Mouse (Mus musculus) erythroblast, embryonic 14.5 days (primary cell): ENCODE results near the gene Olfr1243. TPM values are rescaled to one million over a fixed set of nuclear protein-coding genes. Genes with fewer than 3 reads are reported as not detected.
"Not testable (repeated sequence)": the region's sequence is repeated elsewhere in the genome, so short reads cannot be mapped to it uniquely, and the experiment has no call there.

Source experiments
- H3K27me3 ChIP-seq: 2 replicates; pipeline ENCODE4 v1.6.1; 2012; ENCODE audit warnings: inconsistent platforms; ENCODE audit not compliant: control insufficient read depth
- H3K36me3 ChIP-seq: 2 replicates; pipeline ENCODE4 v1.6.1; 2012; ENCODE audit warnings: mild to moderate bottlenecking, inconsistent platforms; ENCODE audit not compliant: control insufficient read depth
- H3K4me1 ChIP-seq: 2 replicates; pipeline ENCODE4 v1.6.1; 2012; ENCODE audit warnings: inconsistent platforms; ENCODE audit not compliant: control insufficient read depth
- H3K4me3 ChIP-seq: replicated peaks from 2 replicates; pipeline ENCODE3; 2012; ENCODE audit warnings: moderate library complexity, mild to moderate bottlenecking, inconsistent platforms
- H3K9me3 ChIP-seq: 2 replicates; pipeline ENCODE4 v1.6.1; 2012; ENCODE audit warnings: low read length, inconsistent platforms, mixed read lengths; ENCODE audit not compliant: control insufficient read depth
- GATA1 ChIP-seq: IDR thresholded peaks from 2 replicates; pipeline ENCODE4 v1.6.1; 2012; ENCODE audit warnings: low read length, inconsistent platforms, mixed read lengths
- TAL1 ChIP-seq: IDR thresholded peaks from 3 replicates; pipeline ENCODE4 v1.6.1; 2012; ENCODE audit warnings: low read length, inconsistent platforms, mixed read lengths
- polyA plus RNA-seq: library from polyadenylated mRNA; stranded (reverse); fragments of >175 nt; gene quantifications from 2 replicates; pipeline ENCODE4 v1.2.3, GENCODE M21; 2012

Gene Olfr1243
- not detected in 2 replicates for polyA plus RNA-seq

DNA sequence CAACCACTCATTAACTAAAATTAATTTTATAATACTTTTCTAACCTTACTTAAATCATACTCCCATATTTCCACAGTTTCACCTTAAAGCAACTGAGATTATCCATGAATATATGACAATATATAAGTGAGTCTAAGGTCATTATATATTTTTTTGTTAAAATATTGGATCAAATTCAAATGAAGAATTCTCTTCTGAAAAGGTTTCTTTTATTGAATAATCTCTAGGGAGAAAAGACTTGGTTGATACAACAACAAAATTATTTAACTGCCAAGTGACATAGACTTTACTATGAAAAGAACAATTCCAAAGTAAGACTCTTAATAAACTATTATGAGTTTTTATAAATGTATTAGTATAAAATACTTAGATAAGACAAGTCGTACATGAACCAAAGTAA lies at the start of gene Olfr1243:
Gene Olfr1243 (minus strand): TSS at position 101 of the 400 bp plus-strand sequence.
- no peaks in the 10 kb centered on the region for H3K27me3 ChIP-seq
- H3K36me3 ChIP-seq: no peaks in the 10 kb centered on the region
- H3K4me1 ChIP-seq: no peaks in the 10 kb centered on the region
- H3K9me3 ChIP-seq: peaks cover 2% of the 10 kb centered on the region; the same call in 1 of the 2 replicates
- no peak within 1 kb of the TSS for H3K4me3 ChIP-seq
- TF ChIP-seq GATA1 (no peak), TAL1 (no peak)

DNA sequence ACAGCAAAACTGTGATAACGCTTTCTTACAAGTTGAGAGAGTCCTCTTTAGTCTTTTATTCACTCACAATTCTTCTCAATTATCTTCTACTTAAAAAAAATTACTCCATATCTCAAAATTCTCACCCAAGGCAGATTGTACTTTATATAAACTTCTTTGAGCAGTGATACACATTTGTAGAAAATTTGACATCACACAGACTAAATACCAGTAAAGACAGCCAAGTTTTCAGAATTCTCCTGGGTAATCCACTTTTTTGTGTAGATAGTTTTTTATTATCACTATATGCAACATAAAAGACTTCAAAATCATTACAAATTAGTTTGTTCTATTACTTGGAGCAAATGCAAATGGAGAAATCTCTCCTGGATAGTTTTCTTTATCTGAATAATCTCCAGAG lies 47.1 kb upstream of the Olfr1243 start, which contains the start of gene Olfr1245:
Gene Olfr1245 (minus strand): TSS at position 101 of the 400 bp plus-strand sequence.
- Histone ChIP-seq H3K36me3 (no peaks in the 10 kb centered on the region), H3K4me1 (no peaks in the 10 kb centered on the region), H3K9me3 (no peaks in the 10 kb centered on the region), H3K4me3 (no peak within 1 kb of the TSS), H3K27me3 (no peaks in the 10 kb centered on the region)
- TF ChIP-seq GATA1 (no peak), TAL1 (no peak)

DNA sequence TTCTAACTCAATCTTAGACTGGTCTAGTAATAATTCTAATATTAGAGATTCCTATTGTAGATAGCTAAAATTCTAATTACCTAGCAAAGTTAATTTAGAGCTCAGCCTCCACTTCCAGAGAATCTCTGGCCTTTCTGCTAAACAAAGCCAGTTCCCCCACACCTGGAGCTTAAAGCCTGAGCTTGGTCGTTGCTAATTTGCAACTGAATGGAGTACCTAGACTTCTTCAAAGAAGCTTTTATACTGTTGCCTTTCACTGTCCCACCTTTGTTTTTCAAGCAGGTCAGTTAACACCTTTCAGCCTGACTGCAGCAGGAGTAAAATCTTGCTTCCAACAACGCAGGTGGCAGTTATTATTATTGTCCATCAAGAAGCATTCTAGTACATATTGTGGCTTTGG lies 31.4 kb upstream of the Olfr1243 start:
- not testable (repeated sequence) for H3K4me3 ChIP-seq, H3K36me3 ChIP-seq, H3K27me3 ChIP-seq, H3K9me3 ChIP-seq, H3K4me1 ChIP-seq

DNA sequence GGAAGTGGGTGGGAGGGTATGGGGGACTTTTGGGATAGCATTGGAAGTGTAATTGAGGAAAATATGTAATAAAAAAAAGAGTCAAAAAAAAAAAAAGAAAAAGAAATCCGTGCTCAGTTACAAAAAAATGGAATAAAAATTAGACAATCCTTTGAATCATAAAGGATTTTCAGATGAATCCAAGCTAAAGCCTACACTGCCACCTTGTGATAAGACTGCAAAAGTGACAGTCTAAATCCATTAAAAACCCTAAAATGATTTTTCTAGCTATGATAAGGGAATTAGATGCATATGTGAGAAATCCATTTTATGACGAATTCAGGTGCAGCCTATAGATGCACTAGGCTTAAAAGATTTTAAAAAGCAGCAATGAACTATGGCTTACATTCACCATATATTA lies 13.2 kb upstream of the Olfr1243 start:
- Histone ChIP-seq H3K4me1 (no peaks in the 10 kb centered on the region), H3K4me3 (no peak overlapping the region), H3K9me3 (peaks cover 9% of the 10 kb centered on the region; the same call in 1 of the 2 replicates), H3K27me3 (no peaks in the 10 kb centered on the region), H3K36me3 (no peaks in the 10 kb centered on the region)
- no peak for TF ChIP-seq GATA1
- TF ChIP-seq TAL1: no peak

DNA sequence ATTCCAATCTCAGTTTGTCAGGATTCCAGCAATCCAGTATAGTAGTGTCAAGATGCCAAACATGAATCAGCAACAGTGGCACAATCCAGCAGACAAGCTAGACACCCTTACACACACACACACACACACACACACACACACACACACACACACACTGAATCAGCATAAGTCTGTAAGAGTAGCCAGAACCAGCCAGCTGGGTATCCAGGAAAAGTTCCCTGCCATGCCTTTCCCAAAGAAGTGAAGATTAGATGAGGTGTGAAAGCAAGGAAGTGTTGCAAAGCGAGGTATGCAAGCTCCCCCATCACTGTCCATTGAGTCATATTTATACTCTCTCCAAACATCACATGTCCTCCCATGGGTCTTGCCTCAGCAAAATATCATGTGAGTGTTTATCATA lies 8.6 kb upstream of the Olfr1243 start:
- no peak overlapping the region for H3K4me3 ChIP-seq
- peaks cover 4% of the 10 kb centered on the region; the same call in 1 of the 2 replicates for H3K9me3 ChIP-seq
- no peaks in the 10 kb centered on the region for H3K36me3 ChIP-seq
- no peaks in the 10 kb centered on the region for H3K27me3 ChIP-seq
- TF ChIP-seq TAL1: no peak
- no peak for TF ChIP-seq GATA1
- no peaks in the 10 kb centered on the region for H3K4me1 ChIP-seq

DNA sequence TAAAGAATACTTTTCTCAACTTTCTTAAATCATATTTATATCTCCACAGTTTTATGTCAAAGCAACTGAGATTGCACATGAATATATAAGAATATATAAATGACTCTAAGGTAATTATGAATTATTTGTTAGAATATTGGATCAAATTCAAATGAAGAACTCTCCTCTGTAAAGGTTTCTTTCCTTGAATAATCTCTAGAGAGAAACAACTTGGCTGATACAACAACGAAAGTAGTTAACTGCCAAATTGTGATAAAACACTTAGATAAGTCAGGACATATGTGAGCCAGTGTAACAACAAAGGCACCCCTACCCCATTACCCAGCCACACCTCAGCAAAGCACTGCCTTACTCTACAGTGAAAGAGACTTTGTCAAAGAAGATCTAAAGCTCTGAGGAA lies 33.1 kb downstream of the Olfr1243 start, which contains the start of gene Olfr1242:
Gene Olfr1242 (minus strand): TSS at position 101 of the 400 bp plus-strand sequence.
- no peak for TF ChIP-seq GATA1
- no peak for TF ChIP-seq TAL1
- no peak within 1 kb of the TSS for H3K4me3 ChIP-seq

DNA sequence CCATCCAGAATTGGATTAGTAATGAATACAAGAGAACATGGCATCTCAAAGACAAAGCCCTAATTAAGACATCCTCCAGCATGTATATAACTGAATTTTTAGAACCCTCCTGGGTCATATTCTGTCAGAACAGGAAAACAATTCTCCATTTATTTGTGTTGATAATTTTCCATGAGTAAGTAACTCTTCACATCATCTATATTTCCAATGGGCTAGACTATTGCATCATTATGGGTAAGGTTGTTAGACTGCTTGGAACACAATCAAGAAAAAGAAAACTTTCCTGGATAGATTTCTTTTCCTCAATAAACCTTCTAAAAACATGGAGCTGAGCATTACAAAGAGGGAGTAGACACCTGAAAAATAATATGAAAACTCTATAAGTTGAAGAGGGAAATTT lies 44.3 kb downstream of the Olfr1243 start, which contains the start of gene Olfr1241:
Gene Olfr1241 (minus strand): TSS at position 101 of the 400 bp plus-strand sequence.
- TF ChIP-seq TAL1 (no peak), GATA1 (no peak)
- no peaks in the 10 kb centered on the region for H3K36me3 ChIP-seq
- no peaks in the 10 kb centered on the region for H3K27me3 ChIP-seq
- H3K4me3 ChIP-seq: no peak within 1 kb of the TSS
- H3K9me3 ChIP-seq: peaks cover 5% of the 10 kb centered on the region; the same call in 1 of the 2 replicates
- H3K4me1 ChIP-seq: no peaks in the 10 kb centered on the region

More for the DNA sequence above, 33.1 kb downstream of the Olfr1243 start, which contains the start of gene Olfr1242:
- no peaks in the 10 kb centered on the region for H3K27me3 ChIP-seq
- no peaks in the 10 kb centered on the region for H3K36me3 ChIP-seq
- H3K9me3 ChIP-seq: no peaks in the 10 kb centered on the region
- H3K4me1 ChIP-seq: no peaks in the 10 kb centered on the region

Other genes with a start within 250 kb of the Olfr1243 start
- not detected in 2 replicates for gene Olfr1229, start 243.5 kb downstream of the Olfr1243 start, polyA plus RNA-seq
- gene Olfr1230, start 234.2 kb downstream of the Olfr1243 start, polyA plus RNA-seq: not detected in 2 replicates
- not detected in 2 replicates for gene Olfr1231, start 224.4 kb downstream of the Olfr1243 start, polyA plus RNA-seq
- gene Olfr1232, start 201.8 kb downstream of the Olfr1243 start, polyA plus RNA-seq: not detected in 2 replicates
- not detected in 2 replicates for gene Olfr1233, start 189.1 kb downstream of the Olfr1243 start, polyA plus RNA-seq
- not detected in 2 replicates for gene Olfr1234, start 166.6 kb downstream of the Olfr1243 start, polyA plus RNA-seq
- not detected in 2 replicates for gene Olfr1238, start 121.8 kb downstream of the Olfr1243 start, polyA plus RNA-seq
- not detected in 2 replicates for gene Olfr1239, start 111.1 kb downstream of the Olfr1243 start, polyA plus RNA-seq
- gene Olfr1240, start 88.5 kb downstream of the Olfr1243 start, polyA plus RNA-seq: not detected in 2 replicates
- gene Olfr1241, start 44.4 kb downstream of the Olfr1243 start, polyA plus RNA-seq: not detected in 2 replicates
- not detected in 2 replicates for gene Olfr1242, start 33.2 kb downstream of the Olfr1243 start, polyA plus RNA-seq
- not detected in 2 replicates for gene Olfr1245, start 47.0 kb upstream of the Olfr1243 start, polyA plus RNA-seq
- not detected in 2 replicates for gene Olfr1246, start 61.7 kb upstream of the Olfr1243 start, polyA plus RNA-seq
- gene Olfr1247, start 82.6 kb upstream of the Olfr1243 start, polyA plus RNA-seq: 0.01 TPM in 1 of 2 replicates, not detected in the other
- not detected in 2 replicates for gene Olfr1248, start 86.8 kb upstream of the Olfr1243 start, polyA plus RNA-seq
- gene Olfr1249, start 103.5 kb upstream of the Olfr1243 start, polyA plus RNA-seq: not detected in 2 replicates
- gene Olfr1250, start 130.0 kb upstream of the Olfr1243 start, polyA plus RNA-seq: not detected in 2 replicates
- gene Olfr1251, start 140.4 kb upstream of the Olfr1243 start, polyA plus RNA-seq: not detected in 2 replicates
- not detected in 2 replicates for gene Olfr1252, start 193.5 kb upstream of the Olfr1243 start, polyA plus RNA-seq
- gene Olfr1253, start 225.6 kb upstream of the Olfr1243 start, polyA plus RNA-seq: not detected in 2 replicates